Mouse (Mus musculus) megakaryocyte, embryonic 14.5 days (primary cell): ENCODE measurements around the gene Csnk1g2.

ENCODE experiments used
- FLI1 ChIP-seq: IDR thresholded peaks from 2 replicates; pipeline ENCODE4 v1.6.1; 2012; ENCODE audit warnings: low read length, inconsistent platforms, mixed read lengths
- GATA1 ChIP-seq: IDR thresholded peaks from 3 replicates; pipeline ENCODE4 v1.6.1; 2012; ENCODE audit warnings: mixed read lengths, low read length, inconsistent platforms, borderline replicate concordance

DNA sequence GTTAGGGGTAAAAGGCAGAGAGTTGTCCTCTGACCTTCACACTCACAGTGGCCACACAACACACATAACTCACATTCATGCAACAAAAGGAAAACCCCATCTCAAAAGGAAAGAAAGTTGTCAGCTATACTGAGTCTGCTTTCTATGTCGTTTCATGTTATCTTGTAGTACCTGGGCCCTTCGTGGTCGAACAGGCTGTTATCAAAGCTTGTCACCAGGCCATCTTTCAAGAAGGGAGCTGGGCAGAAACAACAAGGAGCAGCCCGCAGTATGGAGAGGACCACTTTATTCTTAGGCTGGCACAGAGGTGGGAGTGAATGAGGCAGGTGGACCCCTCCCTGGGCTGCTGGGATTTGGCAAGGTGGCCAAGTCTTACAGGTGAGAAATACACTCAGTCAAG, 62.3 kb downstream of the Csnk1g2 start:
- TF ChIP-seq GATA1 (no peak), FLI1 (no peak)
